ENCODE assay signal across 10 mouse cellular contexts in genomic region chr6:83071220-83071619, GRCm38 (mm10). TPM values are rescaled to one million over a fixed set of nuclear protein-coding genes. Genes with fewer than 3 reads are reported as not detected.
DNase-seq lines count a peak whose midpoint lies in the region; ATAC-seq lines count a peak whose summit lies in the region.
"Had no signal": no experiment of that assay in that cellular context is flagged by ENCODE, and none has a peak within 500 bp of the region (broad histone marks: within the 10 kb centered on the region; RNA-seq: fewer than 3 reads in every experiment).

No protein-coding gene starts in this region.

- H3K4me1 ChIP-seq in heart, embryonic 12.5 days (replicated peaks), result peaks cover 27% of the 10 kb centered on the region
- peaks cover 41% of the 10 kb centered on the region for H3K4me1 ChIP-seq in embryonic facial prominence, embryonic 10.5 days
- peaks cover 24% of the 10 kb centered on the region for H3K4me1 ChIP-seq in limb, embryonic 13.5 days

- no peak overlapping the region for H3K27ac ChIP-seq in heart, embryonic 12.5 days (ENCODE audit: poor library complexity, severe bottlenecking)
- no peak overlapping the region for H3K27ac ChIP-seq in embryonic facial prominence, embryonic 10.5 days (replicated peaks)
- no peak overlapping the region for H3K27ac ChIP-seq in limb, embryonic 13.5 days
- H3K27ac ChIP-seq: left cerebral cortex, adult 2 months had no signal

- WGBS in heart, embryonic 12.5 days, result 2% methylated on average over 21 of the region's 24 CpGs
- WGBS in embryonic facial prominence, embryonic 10.5 days, result under 1% methylated on average over 24 of the region's 24 CpGs
- 4% methylated on average over 14 of the region's 24 CpGs for WGBS in limb, embryonic 13.5 days

- H3K9ac ChIP-seq in heart, embryonic 12.5 days, result no peak overlapping the region
- no peak overlapping the region for H3K9ac ChIP-seq in limb, embryonic 13.5 days

- peaks cover 97% of the 10 kb centered on the region for H3K27me3 ChIP-seq in heart, embryonic 12.5 days (replicated peaks)
- peaks cover 100% of the 10 kb centered on the region for H3K27me3 ChIP-seq in embryonic facial prominence, embryonic 10.5 days (replicated peaks; ENCODE audit: low read depth, poor library complexity, severe bottlenecking)
- peaks cover 99% of the 10 kb centered on the region for H3K27me3 ChIP-seq in limb, embryonic 13.5 days

- H3K36me3 ChIP-seq in heart, embryonic 12.5 days, result no peaks in the 10 kb centered on the region
- H3K36me3 ChIP-seq in embryonic facial prominence, embryonic 10.5 days (replicated peaks), result no peaks in the 10 kb centered on the region
- no peaks in the 10 kb centered on the region for H3K36me3 ChIP-seq in limb, embryonic 13.5 days

- peak; percentile 40; the same call in 1 of the 2 replicates for ATAC-seq in heart, embryonic 12.5 days (ENCODE audit: insufficient number of reproducible peaks, low FRiP score)
- ATAC-seq in limb, embryonic 13.5 days (ENCODE audit: low FRiP score, low read depth), result peak; percentile 58; the same call in 1 of the 2 replicates

- no peak overlapping the region for H3K4me3 ChIP-seq in heart, embryonic 12.5 days
- peak overlapping the region; percentile 51 for H3K4me3 ChIP-seq in embryonic facial prominence, embryonic 10.5 days
- peak overlapping the region; percentile 22; the same call in 1 of the 2 replicates for H3K4me3 ChIP-seq in limb, embryonic 13.5 days
- H3K4me3 ChIP-seq: left cerebral cortex, adult 2 months had no signal

- H3K9me3 ChIP-seq in heart, embryonic 12.5 days (replicated peaks), result no peaks in the 10 kb centered on the region
- H3K9me3 ChIP-seq in embryonic facial prominence, embryonic 10.5 days, result no peaks in the 10 kb centered on the region
- H3K9me3 ChIP-seq in limb, embryonic 13.5 days, result no peaks in the 10 kb centered on the region

- 0 out of 2 replicates have a peak overlapping the region, but pooled peaks have one; percentile 14 for H3K4me2 ChIP-seq in heart, embryonic 12.5 days
- H3K4me2 ChIP-seq in limb, embryonic 13.5 days (replicated peaks), result peak overlapping the region; percentile 40

- DNase-seq in heart, adult 18-20 months, result no peak
- DNase-seq in B cell, adult 2 months, result peak; percentile 32 to 52
- peak; percentile 63 for DNase-seq in embryonic facial prominence, embryonic 10.5 days (ENCODE audit: low spot score)
- no peak for DNase-seq in urinary bladder, adult 2 months (ENCODE audit: low spot score)
- DNase-seq in c-Kit-positive CD71-positive TER-119-positive erythroid progenitor cells, embryonic 14.5 days (ENCODE audit: low spot score), result no peak
- no peak for DNase-seq in spleen, adult 18-20 months
- DNase-seq: gastrocnemius, postnatal 14 days had no signal

RNA-seq across cellular contexts. Expression of gene Tlx2, which starts 1.1 kb away (rescaled TPM):
- 0.18 and 0.24 TPM in 2 replicates for polyA plus RNA-seq in heart, embryonic 12.5 days (2016; fragmentation: Nextera tagmentation; extraction: Ambion mirVana)
- total RNA-seq in heart, adult 18-20 months (2021), result not detected
- 8.4 and 10.4 TPM in 2 replicates for polyA plus RNA-seq in embryonic facial prominence, embryonic 10.5 days (2016; fragmentation: Nextera tagmentation; extraction: Ambion mirVana)
- polyA plus RNA-seq in limb, embryonic 13.5 days (2015; fragmentation: Nextera tagmentation; extraction: Ambion mirVana), result not detected in 2 replicates
- polyA plus RNA-seq in urinary bladder, adult 2 months (2012; rRNA removed), result 0.15 and 0.29 TPM in 2 replicates
- total RNA-seq: gastrocnemius, postnatal 14 days; left cerebral cortex, adult 2 months had no signal

RNA-seq across cellular contexts. Expression of gene Pcgf1, which starts 6.4 kb away (rescaled TPM):
- 12.5 and 14.9 TPM in 2 replicates for polyA plus RNA-seq in heart, embryonic 12.5 days (2016; fragmentation: Nextera tagmentation; extraction: Ambion mirVana)
- total RNA-seq in heart, adult 18-20 months (2021), result 1 to 10 TPM; 7.4 to 9.6 TPM
- 45.7 and 49.5 TPM in 2 replicates for polyA plus RNA-seq in embryonic facial prominence, embryonic 10.5 days (2016; fragmentation: Nextera tagmentation; extraction: Ambion mirVana)
- polyA plus RNA-seq in limb, embryonic 13.5 days (2015; fragmentation: Nextera tagmentation; extraction: Ambion mirVana), result 40.3 and 41.3 TPM in 2 replicates
- 28.5 and 35.8 TPM in 2 replicates for polyA plus RNA-seq in urinary bladder, adult 2 months (2012; rRNA removed)

RNA-seq across cellular contexts. Expression of gene Dqx1, which starts 13.6 kb away (rescaled TPM):
- polyA plus RNA-seq in heart, embryonic 12.5 days (2016; fragmentation: Nextera tagmentation; extraction: Ambion mirVana), result 0.48 and 0.64 TPM in 2 replicates
- under 1 TPM; 0.20 to 0.87 TPM for total RNA-seq in heart, adult 18-20 months (2021)
- 1.8 and 2.8 TPM in 2 replicates for polyA plus RNA-seq in embryonic facial prominence, embryonic 10.5 days (2016; fragmentation: Nextera tagmentation; extraction: Ambion mirVana)
- 0.64 and 0.87 TPM in 2 replicates for polyA plus RNA-seq in limb, embryonic 13.5 days (2015; fragmentation: Nextera tagmentation; extraction: Ambion mirVana)
- 3.4 and 4.9 TPM in 2 replicates for polyA plus RNA-seq in urinary bladder, adult 2 months (2012; rRNA removed)

RNA-seq across cellular contexts. Expression of gene Lbx2, which starts 14.9 kb away (rescaled TPM):
- 0.36 TPM in 1 of 2 replicates, not detected in the other for polyA plus RNA-seq in heart, embryonic 12.5 days (2016; fragmentation: Nextera tagmentation; extraction: Ambion mirVana)
- 1 to 10 TPM; 1.3 to 1.5 TPM for total RNA-seq in heart, adult 18-20 months (2021)
- polyA plus RNA-seq in embryonic facial prominence, embryonic 10.5 days (2016; fragmentation: Nextera tagmentation; extraction: Ambion mirVana), result 0.45 and 0.59 TPM in 2 replicates
- 0.81 and 0.91 TPM in 2 replicates for polyA plus RNA-seq in limb, embryonic 13.5 days (2015; fragmentation: Nextera tagmentation; extraction: Ambion mirVana)
- 0.84 and 1.0 TPM in 2 replicates for polyA plus RNA-seq in urinary bladder, adult 2 months (2012; rRNA removed)

RNA-seq across cellular contexts. Expression of gene Htra2, which starts 16.1 kb away (rescaled TPM):
- polyA plus RNA-seq in heart, embryonic 12.5 days (2016; fragmentation: Nextera tagmentation; extraction: Ambion mirVana), result 86.7 and 86.9 TPM in 2 replicates
- 10 to 100 TPM; 31.2 to 32.7 TPM for total RNA-seq in heart, adult 18-20 months (2021)
- polyA plus RNA-seq in embryonic facial prominence, embryonic 10.5 days (2016; fragmentation: Nextera tagmentation; extraction: Ambion mirVana), result 83.5 and 90.0 TPM in 2 replicates
- polyA plus RNA-seq in limb, embryonic 13.5 days (2015; fragmentation: Nextera tagmentation; extraction: Ambion mirVana), result 78.4 and 82.4 TPM in 2 replicates
- 46.4 and 67.3 TPM in 2 replicates for polyA plus RNA-seq in urinary bladder, adult 2 months (2012; rRNA removed)

Comparison
In these comparisons a context has a peak if more than half of its experiments do, and no peak if none do; other contexts are left out.
1. DNase-seq: peak in B cell, adult 2 months (2 of 2) and embryonic facial prominence, embryonic 10.5 days (single experiment); none in heart, adult 18-20 months (0 of 2), urinary bladder, adult 2 months (single experiment), c-Kit-positive CD71-positive TER-119-positive erythroid progenitor cells, embryonic 14.5 days (single experiment) and spleen, adult 18-20 months (0 of 2).